Mouse (Mus musculus): ENCODE results near the gene Lima1.

Gene Lima1

GRCm38 (mm10) chr15:99866450-99867221 lies 8.6 kb downstream of the Lima1 start:
- DNase-seq = peak; percentile 51

- DNase-seq = peak; percentile 78
These were observed 9.3 kb downstream of the Lima1 start for GRCm38 (mm10) chr15:99865942-99866341.

GRCm38 (mm10) chr15:99865494-99865941 lies 9.7 kb downstream of the Lima1 start:
- no peak for DNase-seq

GRCm38 (mm10) chr15:99865046-99865445 lies 10.2 kb downstream of the Lima1 start:
- DNase-seq = peak; percentile 28

DNA sequence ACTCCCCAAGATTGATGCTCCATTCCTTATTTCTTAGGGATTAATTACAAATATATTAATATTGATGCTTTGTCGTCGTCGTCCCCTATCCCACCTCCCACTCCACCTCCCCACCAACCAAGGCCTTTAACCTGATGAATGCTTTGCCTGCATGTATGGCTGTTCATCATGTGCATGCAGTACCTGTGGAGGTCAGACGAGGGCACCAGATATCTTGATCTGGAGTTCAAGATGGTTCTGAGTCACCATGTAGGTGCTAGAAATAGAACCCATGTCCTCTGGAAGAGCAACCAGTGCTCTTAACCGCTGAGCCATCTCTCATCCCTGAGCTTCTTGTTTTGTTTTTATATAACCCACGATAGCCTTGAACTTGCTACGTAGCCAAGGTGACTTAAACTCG lies 11.5 kb downstream of the Lima1 start:
- no peak for DNase-seq

GRCm38 (mm10) chr15:99863358-99863757 lies 11.9 kb downstream of the Lima1 start:
- DNase-seq = no peak

- DNase-seq = no peak
These were observed 12.8 kb downstream of the Lima1 start for GRCm38 (mm10) chr15:99862473-99862872.

DNA sequence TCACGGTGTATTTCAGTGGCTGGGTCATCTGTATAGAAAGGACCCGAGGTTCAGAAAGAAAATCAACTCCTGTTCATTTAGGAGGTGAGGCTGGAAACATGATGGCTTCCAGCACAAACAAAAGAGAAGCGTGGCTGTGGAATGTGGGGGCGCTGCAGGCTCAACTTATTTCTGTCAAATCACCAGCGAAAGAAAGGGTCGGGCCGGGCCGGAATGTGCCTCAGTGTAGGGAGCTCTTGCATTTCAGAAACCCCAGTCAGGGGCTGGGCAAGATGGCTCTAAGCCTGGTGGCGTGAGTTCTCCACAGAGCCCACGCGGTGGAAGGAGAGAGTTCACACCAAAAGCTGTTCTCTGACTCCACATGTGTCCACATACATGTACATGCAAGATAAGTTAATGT lies 13.3 kb downstream of the Lima1 start:
- DNase-seq = no peak

- DNase-seq = no peak
These were observed 13.7 kb downstream of the Lima1 start for GRCm38 (mm10) chr15:99861536-99861935.

GRCm38 (mm10) chr15:99859644-99860392 lies 15.4 kb downstream of the Lima1 start:
- DNase-seq = no peak

GRCm38 (mm10) chr15:99857479-99857878 lies 17.8 kb downstream of the Lima1 start:
- DNase-seq = no peak

DNA sequence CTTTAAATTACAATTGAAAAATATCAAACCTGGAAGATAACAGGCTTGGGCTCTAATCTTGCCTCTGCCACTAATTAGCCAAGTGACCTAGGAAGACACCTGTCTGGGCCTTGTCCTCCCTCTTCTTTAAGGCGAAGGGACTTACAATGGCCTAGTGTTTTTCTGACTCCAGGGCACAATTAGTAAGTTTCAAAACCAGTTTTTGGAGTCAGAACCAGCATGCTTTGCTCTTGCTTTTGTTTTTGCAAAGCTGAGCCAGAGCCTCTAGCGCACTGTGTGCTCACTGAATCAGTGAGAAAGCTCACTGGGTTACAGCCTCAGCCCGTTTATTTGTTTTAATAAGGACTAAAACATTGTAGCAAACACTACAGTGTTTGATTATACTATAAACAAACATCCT lies 20.1 kb downstream of the Lima1 start:
- no peak for DNase-seq

DNA sequence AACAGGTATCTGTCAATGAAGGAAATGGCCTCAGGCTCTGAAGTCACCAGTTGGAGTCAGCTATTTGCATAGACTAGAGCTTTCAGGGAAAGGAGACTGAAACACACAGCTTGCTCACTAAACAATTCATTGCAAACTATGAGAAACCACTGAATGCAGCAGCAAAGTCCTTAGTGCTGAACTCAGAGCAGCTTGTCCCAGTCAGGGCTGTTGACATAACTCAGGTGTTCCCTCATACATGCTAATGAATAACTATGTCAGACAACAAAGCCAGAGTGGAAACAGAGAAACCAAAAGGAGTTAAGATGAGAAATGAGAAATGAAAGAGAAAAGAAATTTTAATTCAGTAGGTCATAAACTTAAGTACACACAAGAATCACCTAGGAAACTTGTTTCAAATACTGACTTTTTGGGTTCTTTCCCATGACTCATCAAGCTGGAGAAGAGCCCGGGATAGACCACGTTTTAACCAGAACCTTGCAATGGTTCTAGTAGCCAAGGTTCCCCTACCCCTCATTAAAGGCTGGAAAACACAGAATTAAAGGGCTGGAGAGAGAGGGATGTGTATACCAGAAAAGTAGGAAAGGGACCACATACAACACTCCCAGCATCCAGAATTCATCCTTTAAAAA lies 22.5 kb downstream of the Lima1 start:
- no peak for DNase-seq

DNA sequence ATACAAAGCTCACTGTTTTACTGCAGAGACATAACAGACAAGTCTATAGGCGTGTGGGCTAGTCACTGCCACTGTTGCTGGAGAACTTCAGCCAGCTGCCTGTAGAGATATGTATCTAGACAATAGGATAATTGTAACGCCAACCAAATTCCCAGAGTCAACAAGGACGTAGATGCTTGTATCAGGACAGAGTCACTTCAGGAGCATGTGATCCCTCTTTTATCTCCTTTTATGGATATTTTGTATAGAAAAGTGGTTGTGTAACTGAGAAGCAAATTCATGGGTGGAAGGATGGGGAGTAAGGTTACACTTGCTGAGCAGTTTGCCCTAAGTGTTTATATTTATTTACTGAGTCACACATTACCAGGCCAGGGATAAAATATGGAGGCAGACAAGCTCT lies 25.0 kb downstream of the Lima1 start:
- DNase-seq = no peak

GRCm38 (mm10) chr15:99847937-99848336 lies 27.3 kb downstream of the Lima1 start:
- no peak for DNase-seq

GRCm38 (mm10) chr15:99847207-99847881 lies 27.9 kb downstream of the Lima1 start:
- no peak for DNase-seq

DNA sequence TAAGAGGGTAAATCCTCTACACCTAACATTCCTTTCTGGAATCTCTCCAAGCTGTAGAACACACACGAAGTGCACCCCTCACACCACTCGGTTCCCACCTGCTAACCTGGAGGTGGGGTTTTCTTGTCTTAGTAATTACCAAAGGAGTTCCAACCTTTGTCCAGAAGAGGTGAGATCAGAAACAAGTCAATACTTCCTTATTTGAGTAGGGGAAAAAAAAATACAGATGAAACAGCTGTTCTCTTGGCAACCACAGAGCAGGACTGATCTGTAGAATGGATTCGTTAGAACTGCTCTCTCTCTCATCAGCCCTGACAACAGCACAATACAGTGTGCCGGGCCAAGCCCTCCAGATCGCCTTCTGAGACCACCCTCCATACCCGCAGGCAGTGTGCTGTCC lies 28.6 kb downstream of the Lima1 start:
- no peak for DNase-seq

DNA sequence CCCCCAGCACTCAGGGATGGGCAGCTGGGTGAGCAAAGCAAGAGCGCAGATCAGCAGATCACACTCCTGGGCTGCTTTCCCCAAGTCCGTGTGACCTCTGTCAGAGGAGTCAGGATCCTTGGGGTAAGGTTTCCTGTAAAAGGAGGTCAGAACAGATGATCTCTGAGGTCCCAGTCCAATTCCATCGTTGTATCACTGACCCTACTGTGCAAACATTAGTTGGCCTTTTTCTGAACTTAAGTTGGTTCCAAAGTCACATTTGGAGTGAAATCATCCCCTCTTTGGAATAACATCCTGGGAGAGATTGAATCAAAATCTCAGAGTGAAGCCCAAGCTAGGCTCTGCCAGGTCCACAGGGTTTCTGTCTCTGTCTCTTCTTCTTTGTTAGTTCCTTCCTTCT lies 31.4 kb downstream of the Lima1 start:
- no peak for DNase-seq

DNA sequence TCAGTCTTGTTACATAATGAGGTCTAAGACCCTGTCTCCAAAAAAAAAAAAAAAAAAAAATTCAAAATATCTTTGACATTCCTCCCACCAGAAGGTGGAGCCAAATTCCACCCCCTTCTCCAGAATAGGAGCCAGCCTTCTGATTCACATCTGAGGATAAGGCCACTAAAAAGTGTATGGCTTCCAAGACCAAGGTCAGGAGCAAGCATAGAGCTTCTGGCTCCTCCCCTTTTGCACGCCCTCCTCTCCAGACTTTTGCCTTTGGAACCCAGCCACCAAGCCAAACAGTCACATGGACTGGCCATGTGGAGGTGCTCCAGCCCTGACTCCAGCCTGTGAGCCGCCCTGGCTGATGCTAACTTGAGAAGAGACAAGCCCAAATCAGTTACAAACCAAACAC lies 35.3 kb downstream of the Lima1 start:
- peak; percentile 89 for DNase-seq

- no peak for DNase-seq
These were observed 36.0 kb downstream of the Lima1 start for GRCm38 (mm10) chr15:99839165-99839840.

GRCm38 (mm10) chr15:99837561-99837960 lies 37.7 kb downstream of the Lima1 start:
- DNase-seq = no peak

- peak; percentile 64 for DNase-seq
These were observed 40.1 kb downstream of the Lima1 start for GRCm38 (mm10) chr15:99835191-99835590.

- no peak for DNase-seq
These were observed 40.6 kb downstream of the Lima1 start for GRCm38 (mm10) chr15:99834681-99835080.
